Mouse (Mus musculus) brain, embryonic 14.5 days (tissue): ENCODE data around the gene Map3k9.

Source experiments
- CTCF ChIP-seq: fragments of 200-500 bp; IDR thresholded peaks from 2 replicates; pipeline ENCODE4 v1.5.1; 2012; ENCODE audit warnings: inconsistent platforms, mild to moderate bottlenecking, moderate library complexity, borderline replicate concordance; ENCODE audit not compliant: insufficient read depth, insufficient read length; ENCODE audit errors: extremely low read depth
- POLR2A ChIP-seq: fragments of 200-500 bp; IDR thresholded peaks from 2 replicates; pipeline ENCODE4 v1.6.1; 2012; ENCODE audit warnings: mild to moderate bottlenecking, inconsistent platforms, borderline replicate concordance; ENCODE audit not compliant: poor library complexity, insufficient read depth, insufficient read length, severe bottlenecking; ENCODE audit errors: extremely low read depth

DNA sequence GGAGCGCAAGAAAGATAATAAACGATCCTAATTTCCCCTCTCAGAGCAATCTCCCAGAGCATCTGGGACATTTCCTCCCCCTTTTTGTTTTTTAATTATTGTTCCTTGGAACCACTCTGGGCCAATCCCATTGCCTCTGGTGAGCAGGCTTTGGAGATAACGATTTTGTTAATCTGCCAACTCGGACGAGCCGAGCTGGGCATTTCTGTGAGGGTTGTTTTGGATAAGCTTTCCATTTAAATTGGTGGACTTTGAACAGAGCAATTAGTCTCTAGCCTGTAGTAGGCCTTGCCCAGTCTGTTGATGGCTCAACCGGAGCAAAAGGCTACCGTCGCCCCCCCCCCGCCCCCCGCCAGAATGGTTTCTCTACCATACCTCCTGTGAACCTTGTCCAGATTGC lies 27.0 kb upstream of the Map3k9 start:
- TF ChIP-seq CTCF: no peak
- TF ChIP-seq POLR2A: no peak
